Mouse (Mus musculus) myocyte (in vitro differentiated cells): Measurements from ENCODE around the gene Grm1. TPM values are rescaled to one million over a fixed set of nuclear protein-coding genes. Genes with fewer than 3 reads are reported as not detected.

Experiments
- H3K27me3 ChIP-seq: one replicate; pipeline ENCODE4 v1.6.1; 2011; ENCODE audit not compliant: control insufficient read depth, insufficient read depth, insufficient read length
- H3K36me3 ChIP-seq: one replicate; pipeline ENCODE4 v1.6.1; 2011; ENCODE audit not compliant: control insufficient read depth, insufficient read depth
- H3K4me2 ChIP-seq: one replicate; pipeline ENCODE4 v1.6.1; 2011; ENCODE audit warnings: low read depth, control low read depth
- H3K4me3 ChIP-seq: one replicate; pipeline ENCODE4 v1.5.1; 2011; ENCODE audit warnings: mild to moderate bottlenecking, control low read depth, moderate library complexity
- H3K79me2 ChIP-seq: one replicate; pipeline ENCODE4 v1.6.1; 2011; ENCODE audit not compliant: control insufficient read depth, insufficient read depth
- H3ac ChIP-seq: one replicate; pipeline ENCODE4 v1.6.1; 2011; ENCODE audit not compliant: control insufficient read depth, insufficient read length
- CEBPB ChIP-seq: IDR thresholded peaks from 2 replicates; pipeline ENCODE4 v1.6.1; 2011; ENCODE audit warnings: mild to moderate bottlenecking, moderate library complexity; ENCODE audit not compliant: poor library complexity, insufficient read depth, severe bottlenecking
- E2F4 ChIP-seq: IDR thresholded peaks from one replicate; pipeline ENCODE4 v1.6.1; 2011; ENCODE audit warnings: mild to moderate bottlenecking, control low read depth, moderate library complexity; ENCODE audit not compliant: insufficient read depth
- MAX ChIP-seq: IDR thresholded peaks from one replicate; pipeline ENCODE4 v1.6.1; 2011; ENCODE audit warnings: low read depth, mild to moderate bottlenecking, control low read depth
- MYOD1 ChIP-seq, 3 experiments: IDR thresholded peaks; one replicate each; pipeline ENCODE4 v1.6.1; 2011; ENCODE audit warnings: control low read depth in 2 of 3, low read depth in 2 of 3, mild to moderate bottlenecking in 2 of 3, moderate library complexity in 1 of 3; ENCODE audit not compliant: insufficient read length in 2 of 3, control insufficient read depth in 1 of 3
- MYOG ChIP-seq, 3 experiments: IDR thresholded peaks; one replicate each; pipeline ENCODE4 v1.6.1; 2011; ENCODE audit warnings: control low read depth in 2 of 3, low read depth in 2 of 3, mild to moderate bottlenecking in 2 of 3; ENCODE audit not compliant: insufficient read length in 2 of 3, control insufficient read depth in 1 of 3, insufficient read depth in 1 of 3
- POLR2A ChIP-seq: IDR thresholded peaks from one replicate; pipeline ENCODE4 v1.6.1; 2011; ENCODE audit warnings: low read depth, mild to moderate bottlenecking, control low read depth, moderate library complexity; ENCODE audit not compliant: insufficient read length
- POLR2AphosphoS2 ChIP-seq: IDR thresholded peaks from one replicate; pipeline ENCODE4 v1.6.1; 2011; ENCODE audit warnings: low read depth, control low read depth; ENCODE audit not compliant: insufficient read length
- REST ChIP-seq: IDR thresholded peaks from one replicate; pipeline ENCODE4 v1.6.1; 2011; ENCODE audit warnings: mild to moderate bottlenecking, control low read depth, moderate library complexity; ENCODE audit not compliant: insufficient read depth, insufficient read length
- SRF ChIP-seq: IDR thresholded peaks from one replicate; pipeline ENCODE4 v1.6.1; 2011; ENCODE audit warnings: low read depth; ENCODE audit not compliant: control insufficient read depth, insufficient read length
- TCF12 ChIP-seq: IDR thresholded peaks from one replicate; pipeline ENCODE4 v1.6.1; 2011; ENCODE audit warnings: mild to moderate bottlenecking, control low read depth; ENCODE audit not compliant: poor library complexity, insufficient read depth, severe bottlenecking
- TCF3 ChIP-seq: IDR thresholded peaks from one replicate; pipeline ENCODE4 v1.6.1; 2011; ENCODE audit warnings: low read depth, control low read depth; ENCODE audit not compliant: insufficient read length
- USF1 ChIP-seq: IDR thresholded peaks from one replicate; pipeline ENCODE4 v1.6.1; 2011; ENCODE audit warnings: low read depth, mild to moderate bottlenecking, control low read depth, moderate library complexity
- polyA plus RNA-seq: library from polyadenylated mRNA; unstranded; fragments of >200 nt; fragmentation: generic; extraction: Trizol; gene quantifications from one replicate; pipeline ENCODE4 v1.2.1, GENCODE M21; 2012; ENCODE audit warnings: missing spikeins

Grm1 gene
- polyA plus RNA-seq, 1 experiment: 0.01 TPM

- H3K36me3 ChIP-seq: no peaks in the 10 kb centered on the region
- H3ac ChIP-seq: no peak overlapping the region
- H3K4me2 ChIP-seq: no peak overlapping the region
- no peak for TF ChIP-seq MYOG (IDR thresholded peaks at IDR 0.05; ENCODE audit: control insufficient read depth in 1 of 3, insufficient read depth in 1 of 3, insufficient read length in 2 of 3, low read depth in 2 of 3)
- no peak for TF ChIP-seq MAX
- no peaks in the 10 kb centered on the region for H3K79me2 ChIP-seq
- H3K27me3 ChIP-seq: no peaks in the 10 kb centered on the region
- H3K4me3 ChIP-seq: no peak overlapping the region
Measured at GRCm38 (mm10) chr10:10971311-10971710, 110.8 kb downstream of the Grm1 start.

- Histone ChIP-seq H3K4me3 (no peak overlapping the region), H3K36me3 (no peaks in the 10 kb centered on the region), H3K27me3 (no peaks in the 10 kb centered on the region), H3K79me2 (no peaks in the 10 kb centered on the region), H3ac (no peak overlapping the region), H3K4me2 (no peak overlapping the region)
- no peak for TF ChIP-seq CEBPB
Measured at GRCm38 (mm10) chr10:10964490-10965150, 117.5 kb downstream of the Grm1 start.

DNA sequence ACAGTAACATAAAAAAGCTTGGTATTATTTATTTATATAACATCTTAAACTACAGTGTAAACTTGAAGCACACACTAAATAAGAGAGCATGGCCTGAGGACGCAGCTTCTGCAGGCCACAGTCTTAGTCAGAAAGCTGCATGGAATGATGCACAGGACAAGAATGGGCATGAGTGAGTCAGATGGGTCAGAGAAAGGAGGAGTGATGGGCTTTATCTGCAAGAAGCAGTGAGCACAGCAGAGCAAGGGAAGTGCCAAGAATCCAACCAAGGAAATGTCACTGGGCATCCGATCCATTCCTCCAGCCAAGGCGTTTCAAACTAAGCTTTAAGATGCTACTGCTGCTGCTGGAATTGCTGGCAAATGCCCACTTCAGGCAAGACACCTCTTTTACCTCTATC, 131.6 kb downstream of the Grm1 start:
- TF ChIP-seq SRF (no peak), TCF3 (no peak), REST (no peak), USF1 (no peak), MYOD1 (IDR thresholded peaks at IDR 0.05; ENCODE audit: control insufficient read depth in 1 of 3, insufficient read length in 2 of 3, low read depth in 2 of 3) (no peak), E2F4 (no peak)
- H3K27me3 ChIP-seq: no peaks in the 10 kb centered on the region
- no peaks in the 10 kb centered on the region for H3K79me2 ChIP-seq
- no peak overlapping the region for H3K4me2 ChIP-seq
- no peak overlapping the region for H3ac ChIP-seq
- H3K4me3 ChIP-seq: no peak overlapping the region
- H3K36me3 ChIP-seq: no peaks in the 10 kb centered on the region

DNA sequence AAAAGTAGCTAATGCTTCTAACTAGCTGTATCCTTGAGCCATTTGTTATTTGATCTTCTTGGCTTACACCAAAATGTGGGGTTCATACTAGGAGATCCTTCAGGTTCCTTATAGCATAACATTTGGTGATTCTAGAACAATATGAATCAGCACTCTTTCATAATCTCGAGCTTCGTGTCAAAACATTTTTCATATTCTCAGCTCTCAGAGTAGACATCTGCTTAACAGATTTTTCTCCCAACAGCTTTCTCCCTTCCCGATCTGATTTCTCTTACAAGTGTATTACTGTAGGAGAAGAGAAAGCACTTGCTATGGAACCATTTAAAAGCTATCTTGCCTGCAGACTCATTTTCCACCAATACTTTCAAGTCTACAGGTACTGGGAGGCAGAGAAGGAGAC, 133.0 kb downstream of the Grm1 start:
- Histone ChIP-seq H3K79me2 (no peaks in the 10 kb centered on the region), H3ac (no peak overlapping the region), H3K4me2 (no peak overlapping the region), H3K27me3 (no peaks in the 10 kb centered on the region), H3K4me3 (no peak overlapping the region), H3K36me3 (no peaks in the 10 kb centered on the region)
- TF ChIP-seq TCF3 (no peak), USF1 (no peak), MYOD1 (IDR thresholded peaks at IDR 0.05; ENCODE audit: control insufficient read depth in 1 of 3, insufficient read length in 2 of 3, low read depth in 2 of 3) (no peak), REST (no peak), E2F4 (no peak)

DNA sequence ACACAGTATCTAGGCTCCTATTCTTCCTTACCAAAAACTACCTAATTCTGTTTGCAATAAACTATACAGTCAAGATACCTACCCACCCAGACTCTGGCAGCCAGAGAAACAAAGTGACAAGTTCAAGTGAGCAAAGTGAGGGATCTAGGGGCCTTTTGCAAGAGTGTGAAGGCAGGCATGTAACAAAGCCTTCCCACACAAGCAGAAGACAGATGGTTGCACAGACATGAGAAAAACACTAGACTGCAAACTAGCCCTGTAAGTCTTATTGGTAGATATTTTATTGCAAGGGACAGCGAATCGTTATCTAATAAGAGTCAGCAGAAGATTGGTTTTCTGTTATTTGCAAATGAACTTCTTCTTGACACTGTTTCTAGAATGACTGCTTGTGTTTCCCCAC, 134.6 kb downstream of the Grm1 start:
- Histone ChIP-seq H3K4me2 (no peak overlapping the region), H3K27me3 (no peaks in the 10 kb centered on the region), H3K79me2 (no peaks in the 10 kb centered on the region), H3K4me3 (no peak overlapping the region), H3K36me3 (no peaks in the 10 kb centered on the region), H3ac (no peak overlapping the region)
- TF ChIP-seq MAX: no peak
- no peak for TF ChIP-seq USF1
- TF ChIP-seq SRF: no peak
- TF ChIP-seq MYOG (IDR thresholded peaks at IDR 0.05; ENCODE audit: control insufficient read depth in 1 of 3, insufficient read depth in 1 of 3, insufficient read length in 2 of 3, low read depth in 2 of 3): no peak
- no peak for TF ChIP-seq E2F4
- TF ChIP-seq CEBPB: no peak
- TF ChIP-seq TCF12: no peak
- no peak for TF ChIP-seq REST
- TF ChIP-seq TCF3: no peak
- no peak for TF ChIP-seq MYOD1 (IDR thresholded peaks at IDR 0.05; ENCODE audit: control insufficient read depth in 1 of 3, insufficient read length in 2 of 3, low read depth in 2 of 3)
- TF ChIP-seq POLR2A: no peak
- TF ChIP-seq POLR2AphosphoS2: no peak

- TF ChIP-seq REST (no peak), TCF3 (no peak), SRF (no peak), TCF12 (no peak), CEBPB (no peak), E2F4 (no peak), POLR2AphosphoS2 (no peak), MYOD1 (IDR thresholded peaks at IDR 0.05; ENCODE audit: control insufficient read depth in 1 of 3, insufficient read length in 2 of 3, low read depth in 2 of 3) (no peak), POLR2A (no peak)
- H3K4me3 ChIP-seq: no peak overlapping the region
- no peaks in the 10 kb centered on the region for H3K27me3 ChIP-seq
- no peak overlapping the region for H3K4me2 ChIP-seq
- H3K79me2 ChIP-seq: no peaks in the 10 kb centered on the region
- no peak overlapping the region for H3ac ChIP-seq
- no peaks in the 10 kb centered on the region for H3K36me3 ChIP-seq
Measured at GRCm38 (mm10) chr10:10944003-10944402, 138.2 kb downstream of the Grm1 start.
